Mouse (Mus musculus) MEL (cell line): ENCODE data around the gene Olfr618. TPM values are rescaled to one million over a fixed set of nuclear protein-coding genes. Genes with fewer than 3 reads are reported as not detected.

Experiments used
- DNase-seq: peaks from one replicate; pipeline ENCODE4 v3.0.0; 2011; ENCODE audit warnings: low read depth, low spot score
- H3K27ac ChIP-seq: 2 replicates; pipeline ENCODE4 v1.5.1; 2012; ENCODE audit warnings: low read depth, mild to moderate bottlenecking, control low read depth, low read length, moderate library complexity; ENCODE audit not compliant: control insufficient read depth
- H3K27me3 ChIP-seq, 2 experiments: fragments of 150-350 bp in 1 of 2; sonication (generic) in 1 of 2; 2 replicates each; pipeline ENCODE4 v1.6.1; 2012; ENCODE audit warnings: low read length in 2 of 2, mild to moderate bottlenecking in 2 of 2, improper control_type of control experiment in 1 of 2, moderate library complexity in 1 of 2; ENCODE audit not compliant: insufficient read depth in 2 of 2, control insufficient read depth in 1 of 2
- H3K36me3 ChIP-seq, 2 experiments: 2 replicates each; pipeline ENCODE4 v1.6.1; 2012 to 2014; ENCODE audit warnings: low read length in 2 of 2, improper control_type of control experiment in 1 of 2, inconsistent platforms in 1 of 2, mild to moderate bottlenecking in 1 of 2; ENCODE audit not compliant: insufficient read depth in 2 of 2, control insufficient read depth in 1 of 2
- H3K4me1 ChIP-seq, 2 experiments: fragments of 150-350 bp in 1 of 2; sonication (generic) in 1 of 2; 2 replicates each; pipeline ENCODE4 v1.6.1; 2012; ENCODE audit warnings: low read length in 2 of 2, improper control_type of control experiment in 1 of 2, mild to moderate bottlenecking in 1 of 2; ENCODE audit not compliant: insufficient read depth in 2 of 2, control insufficient read depth in 1 of 2
- H3K4me3 ChIP-seq, 2 experiments: fragments of 150-350 bp in 1 of 2; sonication (generic) in 1 of 2; 2 replicates each; pipeline ENCODE4 v1.5.1; 2012; ENCODE audit warnings: low read depth in 2 of 2, low read length in 2 of 2, mild to moderate bottlenecking in 2 of 2, moderate library complexity in 2 of 2, control low read depth in 1 of 2, improper control_type of control experiment in 1 of 2; ENCODE audit not compliant: control insufficient read depth in 1 of 2, insufficient read depth in 1 of 2
- H3K79me2 ChIP-seq: 2 replicates; pipeline ENCODE4 v1.6.1; 2012; ENCODE audit warnings: mild to moderate bottlenecking, low read length, moderate library complexity; ENCODE audit not compliant: control insufficient read depth, poor library complexity, insufficient read depth
- H3K9ac ChIP-seq: 2 replicates; pipeline ENCODE4 v1.6.1; 2012; ENCODE audit warnings: low read depth, mild to moderate bottlenecking, control low read depth, low read length, moderate library complexity; ENCODE audit not compliant: control insufficient read depth, poor library complexity, severe bottlenecking
- H3K9me3 ChIP-seq: fragments of 150-350 bp; sonication (generic); replicated peaks from 2 replicates; pipeline ENCODE4 v1.6.1; 2012; ENCODE audit warnings: mild to moderate bottlenecking, low read length, improper control_type of control experiment, moderate library complexity; ENCODE audit not compliant: insufficient read depth
- CHD2 ChIP-seq: IDR thresholded peaks from 2 replicates; pipeline ENCODE4 v1.6.1; 2011; ENCODE audit warnings: low read length, improper control_type of control experiment
- EP300 ChIP-seq, 2 experiments: IDR thresholded peaks; 2 replicates each; pipeline ENCODE4 v1.6.1; 2011; ENCODE audit warnings: improper control_type of control experiment in 2 of 2, low read length in 2 of 2, low read depth in 1 of 2, mild to moderate bottlenecking in 1 of 2
- NRF1 ChIP-seq: IDR thresholded peaks from 2 replicates; pipeline ENCODE4 v1.6.1; 2014; ENCODE audit warnings: low read depth, mild to moderate bottlenecking, inconsistent platforms, low read length, improper control_type of control experiment, moderate library complexity; ENCODE audit not compliant: poor library complexity, insufficient read depth, severe bottlenecking
- polyA plus RNA-seq, 2 experiments: library from polyadenylated mRNA; stranded (reverse) in 1 of 2; unstranded in 1 of 2; fragments of >175 nt in 1 of 2; fragments of >200 nt in 1 of 2; gene quantifications; 2 replicates each; pipeline versions ENCODE4 v1.2.1 to v1.2.4; 2012; ENCODE audit warnings: low replicate concordance in 2 of 2, low read depth in 1 of 2; ENCODE audit not compliant: insufficient read length in 2 of 2, insufficient read depth in 1 of 2, missing spikeins in 1 of 2
- total RNA-seq: library from RNA; depleted of rRNA; stranded (reverse); fragments of 300-350 nt; gene quantifications from 2 replicates; pipeline ENCODE4 v1.2.3, GENCODE M21; 2012; rRNA removed

The Olfr618 gene
- total and polyA plus RNA-seq, 3 experiments = not detected

DNA sequence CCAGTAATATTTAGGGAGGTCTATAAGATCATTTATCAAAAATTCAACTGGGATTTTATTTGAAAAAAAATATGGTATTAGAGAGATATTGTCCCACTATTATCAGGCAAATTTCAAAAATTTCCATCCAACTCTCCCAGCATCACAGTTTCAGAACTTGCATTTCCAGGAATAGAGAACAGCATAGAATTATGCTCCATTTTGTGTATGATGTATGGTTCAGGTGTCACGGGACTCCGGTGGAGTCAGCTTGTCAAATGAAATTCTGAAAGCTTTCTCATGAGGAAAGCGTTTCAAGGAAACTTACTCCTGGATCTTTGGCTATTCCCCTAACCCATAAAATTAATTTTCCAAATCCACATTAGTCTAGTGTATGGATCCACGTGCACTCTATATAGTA lies 54.2 kb downstream of the Olfr618 start:
- no peaks in the 10 kb centered on the region for H3K9me3 ChIP-seq
- no peak overlapping the region for H3K27ac ChIP-seq
- TF ChIP-seq EP300 (IDR thresholded peaks at IDR 0.05; ENCODE audit: low read depth in 1 of 2, low read length in 2 of 2) (no peak), CHD2 (no peak), NRF1 (no peak)
- no peaks in the 10 kb centered on the region for H3K36me3 ChIP-seq
- DNase-seq = no peak
- H3K79me2 ChIP-seq = no peaks in the 10 kb centered on the region
- H3K27me3 ChIP-seq = no peaks in the 10 kb centered on the region
- H3K9ac ChIP-seq = no peak overlapping the region
- no peak overlapping the region for H3K4me3 ChIP-seq
- no peaks in the 10 kb centered on the region for H3K4me1 ChIP-seq

Other genes with a start within 250 kb of the Olfr618 start
Only the 30 nearest of the 31 such genes appear.
- gene Olfr601, start 227.4 kb upstream of the Olfr618 start, total RNA-seq = not detected in 2 replicates
- not detected for gene Olfr601, start 227.4 kb upstream of the Olfr618 start, polyA plus RNA-seq
- not detected in 2 replicates for gene Olfr603, start 203.9 kb upstream of the Olfr618 start, total RNA-seq
- not detected for gene Olfr603, start 203.9 kb upstream of the Olfr618 start, polyA plus RNA-seq
- gene Usp17lc, start 175.0 kb upstream of the Olfr618 start, total RNA-seq = not detected in 2 replicates
- not detected for gene Usp17lc, start 175.0 kb upstream of the Olfr618 start, polyA plus RNA-seq
- gene Olfr605, start 144.7 kb upstream of the Olfr618 start, total RNA-seq = not detected in 2 replicates
- not detected for gene Olfr605, start 144.7 kb upstream of the Olfr618 start, polyA plus RNA-seq
- gene Olfr606, start 141.1 kb upstream of the Olfr618 start, total RNA-seq = not detected in 2 replicates
- not detected for gene Olfr606, start 141.1 kb upstream of the Olfr618 start, polyA plus RNA-seq
- not detected in 2 replicates for gene Olfr607, start 126.0 kb upstream of the Olfr618 start, total RNA-seq
- not detected for gene Olfr607, start 126.0 kb upstream of the Olfr618 start, polyA plus RNA-seq
- gene Olfr608, start 120.2 kb upstream of the Olfr618 start, total RNA-seq = not detected in 2 replicates
- gene Olfr608, start 120.2 kb upstream of the Olfr618 start, polyA plus RNA-seq = not detected
- gene Olfr609, start 92.0 kb upstream of the Olfr618 start, total RNA-seq = not detected in 2 replicates
- gene Olfr609, start 92.0 kb upstream of the Olfr618 start, polyA plus RNA-seq = not detected
- gene Olfr610, start 78.0 kb upstream of the Olfr618 start, total RNA-seq = not detected in 2 replicates
- gene Olfr610, start 78.0 kb upstream of the Olfr618 start, polyA plus RNA-seq = not detected
- gene Olfr611, start 69.3 kb upstream of the Olfr618 start, total RNA-seq = not detected in 2 replicates
- not detected for gene Olfr611, start 69.3 kb upstream of the Olfr618 start, polyA plus RNA-seq
- gene Olfr612, start 47.4 kb upstream of the Olfr618 start, total RNA-seq = not detected in 2 replicates
- not detected for gene Olfr612, start 47.4 kb upstream of the Olfr618 start, polyA plus RNA-seq
- gene Olfr613, start 42.0 kb upstream of the Olfr618 start, total RNA-seq = not detected in 2 replicates
- gene Olfr613, start 42.0 kb upstream of the Olfr618 start, polyA plus RNA-seq = not detected
- gene Olfr615, start 34.0 kb upstream of the Olfr618 start, total RNA-seq = not detected in 2 replicates
- not detected for gene Olfr615, start 34.0 kb upstream of the Olfr618 start, polyA plus RNA-seq
- not detected in 2 replicates for gene Olfr616, start 21.0 kb upstream of the Olfr618 start, total RNA-seq
- gene Olfr616, start 21.0 kb upstream of the Olfr618 start, polyA plus RNA-seq = not detected
- gene Olfr617, start 17.0 kb upstream of the Olfr618 start, total RNA-seq = not detected in 2 replicates
- not detected for gene Olfr617, start 17.0 kb upstream of the Olfr618 start, polyA plus RNA-seq
- not detected in 2 replicates for gene Olfr619, start 10.5 kb downstream of the Olfr618 start, total RNA-seq
- not detected for gene Olfr619, start 10.5 kb downstream of the Olfr618 start, polyA plus RNA-seq
- gene Olfr620, start 22.4 kb downstream of the Olfr618 start, total RNA-seq = not detected in 2 replicates
- under 1 TPM in 1 of 2 experiments, not detected in 1; 0.03 TPM for gene Olfr620, start 22.4 kb downstream of the Olfr618 start, polyA plus RNA-seq
- gene Olfr622, start 52.6 kb downstream of the Olfr618 start, total RNA-seq = not detected in 2 replicates
- gene Olfr622, start 52.6 kb downstream of the Olfr618 start, polyA plus RNA-seq = not detected
- gene Olfr623, start 73.6 kb downstream of the Olfr618 start, total RNA-seq = not detected in 2 replicates
- gene Olfr623, start 73.6 kb downstream of the Olfr618 start, polyA plus RNA-seq = not detected
- gene Olfr624, start 81.1 kb downstream of the Olfr618 start, total RNA-seq = under 0.01 TPM in 1 of 2 replicates, not detected in the other
- under 1 TPM in 1 of 2 experiments, not detected in 1; 0.04 TPM for gene Olfr624, start 81.1 kb downstream of the Olfr618 start, polyA plus RNA-seq
- gene Olfr625-ps1, start 92.6 kb downstream of the Olfr618 start, total RNA-seq = not detected in 2 replicates
- not detected for gene Olfr625-ps1, start 92.6 kb downstream of the Olfr618 start, polyA plus RNA-seq
- gene Olfr243, start 124.6 kb downstream of the Olfr618 start, total RNA-seq = not detected in 2 replicates
- gene Olfr243, start 124.6 kb downstream of the Olfr618 start, polyA plus RNA-seq = not detected
- gene Olfr628, start 140.3 kb downstream of the Olfr618 start, total RNA-seq = not detected in 2 replicates
- gene Olfr628, start 140.3 kb downstream of the Olfr618 start, polyA plus RNA-seq = not detected
- gene Olfr629, start 154.8 kb downstream of the Olfr618 start, total RNA-seq = not detected in 2 replicates
- not detected for gene Olfr629, start 154.8 kb downstream of the Olfr618 start, polyA plus RNA-seq
- gene Olfr630, start 167.2 kb downstream of the Olfr618 start, total RNA-seq = not detected in 2 replicates
- not detected for gene Olfr630, start 167.2 kb downstream of the Olfr618 start, polyA plus RNA-seq
- gene Olfr69, start 181.5 kb downstream of the Olfr618 start, total RNA-seq = not detected in 2 replicates
- gene Olfr69, start 181.5 kb downstream of the Olfr618 start, polyA plus RNA-seq = not detected
- gene Olfr68, start 189.6 kb downstream of the Olfr618 start, total RNA-seq = not detected in 2 replicates
- gene Olfr68, start 189.6 kb downstream of the Olfr618 start, polyA plus RNA-seq = not detected
- gene Olfr67, start 201.7 kb downstream of the Olfr618 start, total RNA-seq = not detected in 2 replicates
- gene Olfr67, start 201.7 kb downstream of the Olfr618 start, polyA plus RNA-seq = not detected
- gene Hbb-bt, start 223.9 kb downstream of the Olfr618 start, total RNA-seq = 120 and 191 TPM in 2 replicates
- 100 to 1,000 TPM in 1 of 2 experiments, not detected in 1; 118 TPM for gene Hbb-bt, start 223.9 kb downstream of the Olfr618 start, polyA plus RNA-seq
- 79.0 and 138 TPM in 2 replicates for gene Hbb-bs, start 238.0 kb downstream of the Olfr618 start, total RNA-seq
- 100 to 1,000 TPM in 1 of 2 experiments, not detected in 1; 208 TPM for gene Hbb-bs, start 238.0 kb downstream of the Olfr618 start, polyA plus RNA-seq